Mouse (Mus musculus) macrophage (primary cell): ENCODE results near the gene Nsmce3. TPM values are rescaled to one million over a fixed set of nuclear protein-coding genes. Genes with fewer than 3 reads are reported as not detected.

Experiments used
- H3K27ac ChIP-seq: fragments of 350-480 bp; formaldehyde crosslinking; 2 replicates; pipeline ENCODE4 v1.9.0; 2021
- H3K36me3 ChIP-seq: fragments of 350-480 bp; formaldehyde crosslinking; 2 replicates; pipeline ENCODE4 v1.9.0; 2021; ENCODE audit errors: inconsistent target
- H3K4me3 ChIP-seq: fragments of 350-480 bp; formaldehyde crosslinking; 2 replicates; pipeline ENCODE4 v1.9.0; 2021; ENCODE audit errors: inconsistent target
- H3K79me2 ChIP-seq: fragments of 350-480 bp; formaldehyde crosslinking; 2 replicates; pipeline ENCODE4 v1.9.0; 2021; ENCODE audit errors: inconsistent target
- WGBS: methylation state at CpG from one replicate; pipeline ENCODE4 v1.1.7; 2026; ENCODE audit warnings: inconsistent platforms; ENCODE audit not compliant: missing documents; 5-methylcytosine and 5-hydroxymethylcytosine counted together
- polyA plus RNA-seq: library from polyadenylated mRNA; stranded (reverse); fragments of 250-400 nt; gene quantifications from 3 replicates; pipeline ENCODE4 v1.2.4, GENCODE M21; 2018; ENCODE audit warnings: inconsistent platforms
- total RNA-seq, 78 experiments: library from RNA; depleted of rRNA; stranded (reverse); fragments of 250-400 nt; gene quantifications; 1 replicate in 9 of 78; 2 replicates in 24 of 78; 3 replicates in 43 of 78; 4 replicates in 2 of 78; pipeline ENCODE4 v1.2.4; 2018; ENCODE audit warnings: inconsistent platforms in 56 of 78

Gene Nsmce3
- total RNA-seq (2018; cell fraction: chromatin; rRNA removed) = 1 to 10 TPM in 21 of 26 experiments, under 1 TPM in 5; 0.49 to 5.0 (median 1.8) TPM
- 1 to 10 TPM; 2.6 to 5.4 (median 4.2) TPM for total RNA-seq (2018; cell fraction: cytosol; rRNA removed)
- 1 to 10 TPM; 1.3 to 7.2 (median 3.1) TPM for total RNA-seq (2018; cell fraction: nucleus; rRNA removed)
- 3.9 to 5.3 TPM (median 4.1 TPM) in 3 replicates for polyA plus RNA-seq

DNA sequence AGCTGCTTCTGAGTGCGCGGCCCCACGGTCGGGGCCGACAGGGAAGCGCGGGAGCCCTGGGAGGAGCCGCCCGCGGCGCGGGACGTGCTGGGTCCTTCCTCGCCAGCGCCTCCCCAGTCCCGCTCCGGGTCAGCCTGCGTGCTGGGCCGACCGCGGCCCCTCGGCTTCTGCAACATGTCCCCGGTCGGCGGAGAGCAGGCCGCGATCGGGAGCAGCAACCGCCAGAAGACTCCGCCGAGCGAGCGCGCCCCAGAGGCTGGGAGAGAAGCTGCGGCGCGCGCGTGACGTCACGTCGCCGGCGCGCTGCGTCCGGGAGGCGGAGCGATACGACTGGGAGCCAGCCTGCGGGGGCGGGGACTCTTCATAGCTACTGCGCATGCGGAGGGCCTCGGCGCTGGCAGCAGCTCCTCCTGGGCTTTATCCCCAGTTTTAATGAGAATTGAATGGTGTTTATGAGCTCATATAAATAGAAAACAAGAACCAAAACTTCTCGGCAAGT lies at the start of gene Nsmce3:
Nsmce3 (minus strand) TSS at position 255 of the 499 bp plus-strand sequence.
- WGBS = under 1% methylated on average over 57 of the region's 57 CpGs
- Histone ChIP-seq H3K36me3 (no peaks in the 10 kb centered on the region), H3K4me3 (peak within 1 kb of the TSS; percentile 73), H3K27ac (no peak within 1 kb of the TSS), H3K79me2 (peaks cover 15% of the 10 kb centered on the region)

DNA sequence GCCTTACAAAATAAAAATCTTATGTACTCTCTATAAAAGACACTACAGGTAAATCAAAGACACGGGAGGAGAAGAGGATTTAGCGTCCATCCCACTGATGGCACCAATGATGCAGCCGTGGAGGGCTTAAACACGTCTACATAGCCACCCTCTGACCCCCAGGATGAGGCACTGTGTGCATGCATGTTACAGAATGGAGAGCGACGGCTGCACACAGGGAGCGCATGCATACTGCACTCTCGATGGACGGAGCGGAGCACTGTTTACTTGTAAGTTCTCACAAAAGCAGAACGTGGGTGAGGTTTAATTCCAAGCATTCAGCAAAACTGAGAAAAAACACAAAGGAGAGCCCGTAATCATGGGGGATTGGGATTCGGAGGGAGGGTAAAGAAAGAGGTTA lies 48.4 kb upstream of the Nsmce3 start:
- H3K27ac ChIP-seq = no peak overlapping the region
- H3K36me3 ChIP-seq = no peaks in the 10 kb centered on the region
- 90% methylated on average over 13 of the region's 13 CpGs for WGBS
- no peaks in the 10 kb centered on the region for H3K79me2 ChIP-seq
- H3K4me3 ChIP-seq = no peak overlapping the region

DNA sequence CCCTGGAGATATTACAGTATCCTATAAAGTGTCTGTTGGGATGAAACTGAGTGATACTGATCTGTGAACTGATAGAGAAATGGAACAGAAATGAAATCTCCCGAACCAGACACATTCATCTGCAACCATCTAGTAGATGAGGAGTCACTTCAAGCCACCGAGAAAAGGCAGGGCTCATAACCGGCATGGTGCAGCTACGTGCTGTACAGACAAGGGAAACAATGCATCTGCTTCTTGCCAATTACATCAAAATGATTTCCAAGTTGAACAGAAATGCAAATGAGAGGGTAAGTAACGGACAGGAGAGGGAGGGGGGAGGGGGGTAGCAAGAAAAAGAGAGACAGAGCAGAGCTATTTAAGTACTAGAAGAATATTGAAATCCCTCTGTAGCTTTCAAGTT lies 47.9 kb upstream of the Nsmce3 start:
- H3K4me3 ChIP-seq = no peak overlapping the region
- H3K27ac ChIP-seq = no peak overlapping the region
- H3K36me3 ChIP-seq = no peaks in the 10 kb centered on the region
- H3K79me2 ChIP-seq = no peaks in the 10 kb centered on the region
- WGBS = 92% methylated on average over 5 of the region's 5 CpGs

DNA sequence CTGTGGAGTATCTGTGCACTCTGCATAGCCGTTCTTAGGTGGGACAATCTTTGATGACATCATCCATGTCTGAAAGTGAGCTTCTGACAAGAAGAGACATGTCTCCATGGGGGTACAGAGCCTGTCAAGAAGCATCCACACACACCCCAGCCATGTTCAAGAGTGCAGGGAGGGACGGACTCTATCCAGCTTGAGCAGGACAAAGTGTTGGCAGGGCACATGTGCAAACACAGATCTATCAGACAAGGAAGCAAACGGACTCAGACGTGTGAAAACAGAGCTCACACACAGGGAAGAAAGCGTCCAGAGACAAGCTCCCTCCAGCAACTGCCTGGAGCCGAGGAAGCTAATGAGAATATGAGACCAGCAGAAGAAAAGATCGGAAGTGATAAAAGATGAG lies 43.9 kb upstream of the Nsmce3 start:
- no peaks in the 10 kb centered on the region for H3K36me3 ChIP-seq
- no peaks in the 10 kb centered on the region for H3K79me2 ChIP-seq
- H3K4me3 ChIP-seq = no peak overlapping the region
- 60% methylated on average over 7 of the region's 7 CpGs for WGBS
- H3K27ac ChIP-seq = no peak overlapping the region

DNA sequence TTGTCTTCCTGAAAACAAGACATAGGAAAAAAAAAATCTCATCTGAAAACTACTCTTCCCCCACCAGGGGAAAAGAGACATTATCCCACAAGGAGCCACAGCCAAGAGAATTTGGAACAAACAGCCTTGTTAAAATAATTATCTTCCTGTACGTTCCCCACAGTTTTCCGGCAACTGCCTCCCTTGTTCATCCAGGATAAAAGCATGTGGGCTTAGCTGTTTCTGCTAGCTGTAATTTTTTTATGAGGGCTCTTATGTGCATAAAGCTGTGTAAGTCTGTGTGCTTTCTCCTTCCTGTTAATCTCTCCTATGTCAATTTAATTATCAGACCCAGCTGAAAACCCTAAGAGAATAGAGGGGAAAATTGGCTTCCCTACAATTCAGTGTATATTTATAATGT lies 42.3 kb upstream of the Nsmce3 start:
- Histone ChIP-seq H3K79me2 (no peaks in the 10 kb centered on the region), H3K36me3 (no peaks in the 10 kb centered on the region), H3K4me3 (no peak overlapping the region), H3K27ac (no peak overlapping the region)
- 92% methylated on average over 2 of the region's 2 CpGs for WGBS

DNA sequence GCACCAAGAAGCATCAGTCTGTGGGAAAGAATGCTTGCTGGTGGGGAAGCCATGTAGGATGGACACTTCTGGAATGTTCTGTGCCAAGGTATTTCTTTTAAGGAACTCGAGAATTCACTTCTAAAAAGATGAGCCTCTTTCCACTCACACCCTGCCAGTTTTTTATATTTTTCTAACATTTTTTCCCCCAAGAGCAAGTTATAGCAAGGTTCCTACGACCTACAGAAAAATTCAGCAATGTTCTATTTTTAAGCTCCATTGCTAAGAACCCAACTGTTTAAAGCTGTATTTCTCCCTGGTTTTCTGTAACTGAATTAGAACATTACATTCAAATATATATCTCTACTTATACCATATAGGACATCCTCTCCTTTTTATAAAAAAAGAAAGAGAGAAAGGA lies 39.1 kb upstream of the Nsmce3 start:
- Histone ChIP-seq H3K27ac (no peak overlapping the region), H3K36me3 (no peaks in the 10 kb centered on the region), H3K79me2 (no peaks in the 10 kb centered on the region), H3K4me3 (no peak overlapping the region)
- 73% methylated on average over 2 of the region's 2 CpGs for WGBS

DNA sequence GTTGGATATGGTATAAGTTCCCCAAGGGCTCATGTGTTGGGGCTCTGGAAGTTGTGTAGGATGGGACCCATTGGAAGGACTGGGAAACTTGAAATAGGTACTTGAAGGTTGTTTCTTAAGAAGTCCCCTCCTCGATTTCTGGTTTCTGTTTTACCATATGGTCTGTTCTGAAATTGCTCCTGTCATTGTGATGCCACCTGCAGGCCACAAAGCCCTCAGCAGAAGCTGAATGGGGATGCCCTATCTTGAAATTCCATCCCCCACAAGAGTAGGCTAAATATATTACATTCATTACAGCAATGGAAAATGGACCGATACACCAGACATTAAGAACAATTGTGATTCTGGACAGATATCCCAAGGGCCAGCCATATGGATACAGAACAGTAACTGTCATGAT lies 37.4 kb upstream of the Nsmce3 start:
- Histone ChIP-seq H3K4me3 (no peak overlapping the region), H3K36me3 (no peaks in the 10 kb centered on the region), H3K27ac (no peak overlapping the region), H3K79me2 (no peaks in the 10 kb centered on the region)
- WGBS = 68% methylated on average over 2 of the region's 2 CpGs

DNA sequence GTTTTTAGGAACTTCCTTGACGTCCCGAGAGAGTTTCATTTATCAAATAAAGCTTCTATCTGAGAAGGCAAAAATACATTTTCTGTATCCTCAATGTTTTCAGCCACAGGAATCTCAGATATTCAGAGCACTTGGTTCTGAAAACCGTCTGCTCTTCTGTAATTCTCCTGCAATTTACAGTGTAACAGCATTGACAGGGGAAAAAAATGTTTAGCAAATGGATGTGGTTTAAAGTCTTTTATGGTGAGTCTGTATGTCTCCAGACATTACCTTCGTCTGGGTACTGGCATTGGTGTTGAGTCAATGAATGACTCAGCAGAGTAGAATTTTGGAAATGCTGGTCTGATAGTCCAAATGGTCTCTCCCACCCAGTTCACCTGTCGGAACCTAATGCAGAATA lies 34.2 kb upstream of the Nsmce3 start:
- H3K4me3 ChIP-seq = no peak overlapping the region
- H3K79me2 ChIP-seq = no peaks in the 10 kb centered on the region
- WGBS = 74% methylated on average over 5 of the region's 5 CpGs
- no peak overlapping the region for H3K27ac ChIP-seq
- H3K36me3 ChIP-seq = no peaks in the 10 kb centered on the region

DNA sequence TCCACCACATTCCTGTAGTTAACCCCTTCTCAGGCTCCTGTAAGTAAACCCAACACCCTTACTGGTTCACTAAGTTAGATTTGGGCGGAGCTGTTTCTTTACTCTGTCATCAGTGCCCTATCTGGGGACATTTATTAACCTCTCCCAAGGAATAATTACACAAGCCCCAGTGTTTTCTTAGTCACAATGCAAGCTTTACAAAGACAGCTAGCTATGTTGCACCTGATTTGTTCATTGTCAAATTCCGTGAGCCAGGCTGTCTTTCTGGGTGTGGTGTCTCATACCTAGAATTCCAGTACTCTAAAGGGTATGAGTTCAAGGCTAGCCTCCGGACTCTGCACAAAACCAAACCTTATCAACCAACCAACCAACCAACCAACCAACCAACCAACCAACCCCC lies 32.7 kb upstream of the Nsmce3 start:
- H3K79me2 ChIP-seq = no peaks in the 10 kb centered on the region
- WGBS = 91% methylated on average over 3 of the region's 3 CpGs
- no peak overlapping the region for H3K4me3 ChIP-seq
- H3K27ac ChIP-seq = no peak overlapping the region
- no peaks in the 10 kb centered on the region for H3K36me3 ChIP-seq

DNA sequence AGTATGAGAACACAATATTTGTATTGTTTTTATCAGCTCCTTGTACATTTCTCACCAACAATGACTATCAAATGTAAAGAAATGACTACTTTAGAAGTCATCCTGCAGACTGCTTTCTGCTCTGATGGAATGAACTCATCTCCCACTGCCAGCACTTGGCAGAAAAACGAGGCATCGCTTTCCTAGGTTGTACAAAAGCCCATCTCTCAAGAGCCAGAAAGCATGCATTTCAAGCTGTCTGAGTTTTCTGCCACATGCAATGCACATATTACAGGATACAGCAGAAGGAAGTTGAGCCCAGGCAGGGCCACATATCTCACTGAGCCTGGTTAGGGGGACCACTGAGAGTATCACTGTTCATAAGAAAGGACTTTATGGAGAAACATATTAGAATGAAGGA lies 27.5 kb upstream of the Nsmce3 start:
- 83% methylated on average over 2 of the region's 2 CpGs for WGBS
- Histone ChIP-seq H3K27ac (no peak overlapping the region), H3K36me3 (no peaks in the 10 kb centered on the region), H3K4me3 (no peak overlapping the region), H3K79me2 (no peaks in the 10 kb centered on the region)

DNA sequence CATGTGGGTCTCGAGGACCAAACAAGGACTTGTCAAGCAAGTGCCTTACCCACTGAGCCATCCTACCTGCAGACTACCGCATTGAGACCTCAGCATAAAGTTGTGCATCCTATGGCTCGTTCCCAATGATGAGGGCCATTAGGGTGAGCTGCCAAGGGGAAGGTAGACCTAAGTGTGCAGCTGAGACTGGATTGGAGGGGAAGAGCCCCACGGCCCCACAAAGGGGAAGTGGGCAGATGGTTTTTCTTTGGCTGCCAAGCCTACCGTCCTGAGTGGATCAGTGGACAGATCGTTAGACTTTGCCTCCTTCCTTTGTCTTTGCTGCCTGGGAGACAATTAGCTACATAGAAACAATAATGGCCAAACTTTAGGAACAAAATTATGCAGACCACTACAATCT lies 23.8 kb upstream of the Nsmce3 start:
- Histone ChIP-seq H3K27ac (no peak overlapping the region), H3K36me3 (no peaks in the 10 kb centered on the region), H3K4me3 (no peak overlapping the region), H3K79me2 (no peaks in the 10 kb centered on the region)
- WGBS = 46% methylated on average over 6 of the region's 6 CpGs

DNA sequence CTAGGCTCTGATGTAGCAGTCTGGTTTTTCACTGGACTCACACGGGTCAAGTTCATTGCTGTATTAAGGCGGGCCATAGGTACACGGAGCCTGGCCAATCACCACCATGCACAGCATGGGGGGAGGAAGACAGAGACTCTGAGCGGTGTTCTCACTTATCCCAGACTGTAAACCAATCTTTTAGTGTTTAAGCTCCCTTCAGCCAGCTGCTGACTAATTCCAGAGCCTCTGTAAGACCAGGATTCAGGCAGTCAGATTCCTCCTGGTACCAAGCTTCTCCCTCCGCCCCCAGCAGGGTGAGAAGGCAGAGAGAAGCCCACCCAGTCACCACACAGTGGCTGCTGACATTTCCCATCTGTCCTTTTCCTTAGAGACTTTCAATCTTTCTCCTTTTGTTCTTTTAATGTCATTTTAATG lies 22.9 kb upstream of the Nsmce3 start:
- Histone ChIP-seq H3K27ac (no peak overlapping the region), H3K4me3 (no peak overlapping the region), H3K36me3 (no peaks in the 10 kb centered on the region), H3K79me2 (no peaks in the 10 kb centered on the region)
- 68% methylated on average over 5 of the region's 5 CpGs for WGBS

DNA sequence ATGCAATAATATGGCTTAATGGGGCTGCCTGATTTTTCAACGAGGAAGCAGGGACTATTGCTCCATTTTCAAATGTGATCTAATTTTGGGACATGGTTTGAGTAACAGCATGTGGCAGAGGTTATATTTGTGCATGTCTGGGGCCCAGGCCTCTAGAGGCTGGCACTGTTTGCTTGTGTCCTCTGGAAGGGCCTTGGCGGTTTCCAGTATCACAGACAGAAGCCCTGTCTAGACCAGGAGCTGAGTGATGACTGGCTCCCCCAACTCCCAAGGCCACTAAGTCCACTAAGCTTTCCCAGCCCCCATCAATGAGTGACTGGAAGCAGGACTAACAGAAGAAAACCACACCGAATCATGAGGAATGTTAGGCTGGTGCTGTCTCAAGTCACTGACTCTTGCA lies 18.3 kb upstream of the Nsmce3 start:
- H3K27ac ChIP-seq = no peak overlapping the region
- H3K4me3 ChIP-seq = no peak overlapping the region
- 59% methylated on average over 3 of the region's 3 CpGs for WGBS

DNA sequence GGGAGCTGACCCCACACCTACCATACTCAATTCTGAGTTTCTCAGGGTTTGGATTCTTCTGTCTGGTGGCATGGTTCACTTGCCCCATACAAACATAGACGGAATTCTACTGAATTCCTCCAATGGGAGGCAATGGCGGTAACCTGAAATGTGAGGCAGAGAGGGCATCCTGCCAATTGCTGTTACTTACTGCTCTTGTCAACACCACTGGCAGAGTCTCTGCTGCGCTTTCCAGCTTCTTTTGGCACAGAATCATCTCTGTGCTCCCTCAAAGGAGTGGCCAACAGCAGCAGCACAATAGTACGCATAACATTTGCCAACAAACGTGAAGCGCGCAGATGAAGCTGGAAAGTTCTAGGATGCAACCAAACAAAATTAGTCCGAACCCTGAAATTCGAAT lies 17.1 kb upstream of the Nsmce3 start:
- no peak overlapping the region for H3K27ac ChIP-seq
- WGBS = 97% methylated on average over 9 of the region's 9 CpGs
- no peaks in the 10 kb centered on the region for H3K79me2 ChIP-seq
- no peak overlapping the region for H3K4me3 ChIP-seq
- no peaks in the 10 kb centered on the region for H3K36me3 ChIP-seq

More for the DNA sequence above, 18.3 kb upstream of the Nsmce3 start:
- no peaks in the 10 kb centered on the region for H3K36me3 ChIP-seq
- H3K79me2 ChIP-seq = no peaks in the 10 kb centered on the region

DNA sequence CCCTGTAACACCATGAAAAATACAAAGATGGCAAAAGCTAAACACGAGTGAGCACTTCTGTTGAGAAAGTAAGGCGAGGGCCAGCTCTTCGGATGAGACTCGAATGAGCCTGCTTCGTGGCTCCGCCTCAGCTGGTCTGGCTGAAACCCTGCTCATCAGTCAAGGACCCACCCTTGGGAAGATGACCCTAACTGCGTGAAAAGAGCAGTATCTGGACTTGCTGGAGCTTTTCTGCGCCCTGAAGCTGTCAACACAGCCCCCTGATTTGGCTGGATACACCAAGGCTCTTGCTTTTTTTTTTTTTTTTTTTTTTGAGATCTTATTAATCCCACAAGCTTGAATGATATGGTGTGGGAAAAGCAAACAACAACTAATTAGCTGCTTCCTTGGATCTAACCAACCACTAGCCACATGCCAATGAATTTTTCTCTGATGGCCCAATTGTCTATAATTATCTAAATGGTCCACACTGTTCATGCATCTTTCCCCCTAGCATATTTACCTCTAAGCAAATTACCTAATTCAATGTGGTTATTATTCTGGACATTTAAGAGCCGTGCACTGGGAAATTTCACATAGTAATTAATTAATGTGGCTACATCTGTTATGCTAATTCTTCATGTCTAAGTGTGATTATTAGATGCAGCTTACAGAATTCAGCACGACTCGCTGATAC lies 11.5 kb upstream of the Nsmce3 start:
- H3K27ac ChIP-seq = no peak overlapping the region
- H3K4me3 ChIP-seq = no peak overlapping the region
- no peaks in the 10 kb centered on the region for H3K79me2 ChIP-seq
- 81% methylated on average over 11 of the region's 11 CpGs for WGBS
- H3K36me3 ChIP-seq = no peaks in the 10 kb centered on the region
